Mouse (Mus musculus) adrenal gland (tissue): ENCODE measurements around the gene Lck.

ENCODE experiments used
- intact Hi-C: fragments of 180-260 bp; cut with DNase I; formaldehyde crosslinking; loops from one replicate; pipeline ENCODE4 v1.15.1; 2025

The Lck gene

GRCm38 (mm10) chr4:129586943-129587342 is 13.5 kb upstream of the Lck start:
- intact Hi-C loops = no loop called here

GRCm38 (mm10) chr4:129585773-129586172 is 12.3 kb upstream of the Lck start:
- intact Hi-C loops = no loop called here

- intact Hi-C loops = no loop called here
Observed at GRCm38 (mm10) chr4:129584884-129585608, 11.6 kb upstream of the Lck start.

GRCm38 (mm10) chr4:129584370-129584769 is 10.9 kb upstream of the Lck start:
- intact Hi-C loops = no loop called here

- intact Hi-C loops = no loop called here
Observed at GRCm38 (mm10) chr4:129582251-129582650, 8.8 kb upstream of the Lck start.

- intact Hi-C loops = no loop called here
Observed at GRCm38 (mm10) chr4:129580347-129580746, 6.9 kb upstream of the Lck start.

GRCm38 (mm10) chr4:129578466-129578865 is 5.0 kb upstream of the Lck start, which contains the start of gene Fam167b:
Fam167b (minus strand) TSS chr4:129578549.
- intact Hi-C loops = loop anchor here (5.0 kb wide), 1 partner anchor 34 kb away; the partner anchor contains the start of gene Dcdc2b

- intact Hi-C loops = loop anchor here (5.0 kb wide), 1 partner anchor 35 kb away; the partner anchor contains the start of gene Dcdc2b
Observed at GRCm38 (mm10) chr4:129577688-129578087, 4.2 kb upstream of the Lck start.

GRCm38 (mm10) chr4:129576863-129577491 is 3.5 kb upstream of the Lck start:
- intact Hi-C loops = loop anchor here (5.0 kb wide), 1 partner anchor 35 kb away; the partner anchor contains the start of gene Dcdc2b

GRCm38 (mm10) chr4:129575171-129575844 is 1.9 kb upstream of the Lck start:
- intact Hi-C loops = loop anchor here (5.0 kb wide), 1 partner anchor 37 kb away; the partner anchor contains the start of gene Dcdc2b

GRCm38 (mm10) chr4:129573093-129573370 is 409 bp downstream of the Lck start:
- intact Hi-C loops = no loop called here

- intact Hi-C loops = no loop called here
Observed at GRCm38 (mm10) chr4:129572236-129573092, 977 bp downstream of the Lck start.

- intact Hi-C loops = no loop called here
Observed at GRCm38 (mm10) chr4:129571551-129572084, 1.8 kb downstream of the Lck start.

GRCm38 (mm10) chr4:129570028-129570427 is 3.4 kb downstream of the Lck start:
- intact Hi-C loops = no loop called here

GRCm38 (mm10) chr4:129568366-129568765 is 5.1 kb downstream of the Lck start:
- intact Hi-C loops = no loop called here

GRCm38 (mm10) chr4:129565139-129565538 is 8.3 kb downstream of the Lck start:
- intact Hi-C loops = no loop called here

- intact Hi-C loops = no loop called here
Observed at GRCm38 (mm10) chr4:129563718-129564117, 9.7 kb downstream of the Lck start.

GRCm38 (mm10) chr4:129561184-129561583 is 12.3 kb downstream of the Lck start:
- intact Hi-C loops = no loop called here

- intact Hi-C loops = no loop called here
Observed at GRCm38 (mm10) chr4:129558321-129558955, 15.0 kb downstream of the Lck start.

- intact Hi-C loops = no loop called here
Observed at GRCm38 (mm10) chr4:129557256-129557808, 16.1 kb downstream of the Lck start.
